Mouse (Mus musculus): ENCODE measurements around the gene Dph1.

Dph1 gene

DNA sequence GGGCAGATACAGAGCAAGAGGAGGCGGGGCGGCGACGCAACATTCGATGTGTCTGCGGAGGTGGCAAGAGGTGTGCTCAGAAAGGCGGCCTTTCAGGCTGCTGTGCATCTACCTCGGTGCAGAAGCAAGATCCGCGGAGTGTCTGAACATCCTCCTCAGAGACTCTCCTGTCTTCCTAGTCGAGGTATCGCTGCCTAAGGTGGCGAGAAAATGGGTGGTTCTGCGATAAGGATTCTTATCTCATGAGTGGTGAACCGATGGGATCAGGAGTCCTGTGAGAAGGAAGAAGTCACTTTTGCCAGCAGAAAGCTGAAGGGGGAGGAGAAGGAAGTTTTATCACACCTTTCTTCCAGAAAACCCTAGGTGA, 17.3 kb downstream of the Dph1 start:
- DNase-seq (ENCODE audit: extremely low spot score), result no peak

DNA sequence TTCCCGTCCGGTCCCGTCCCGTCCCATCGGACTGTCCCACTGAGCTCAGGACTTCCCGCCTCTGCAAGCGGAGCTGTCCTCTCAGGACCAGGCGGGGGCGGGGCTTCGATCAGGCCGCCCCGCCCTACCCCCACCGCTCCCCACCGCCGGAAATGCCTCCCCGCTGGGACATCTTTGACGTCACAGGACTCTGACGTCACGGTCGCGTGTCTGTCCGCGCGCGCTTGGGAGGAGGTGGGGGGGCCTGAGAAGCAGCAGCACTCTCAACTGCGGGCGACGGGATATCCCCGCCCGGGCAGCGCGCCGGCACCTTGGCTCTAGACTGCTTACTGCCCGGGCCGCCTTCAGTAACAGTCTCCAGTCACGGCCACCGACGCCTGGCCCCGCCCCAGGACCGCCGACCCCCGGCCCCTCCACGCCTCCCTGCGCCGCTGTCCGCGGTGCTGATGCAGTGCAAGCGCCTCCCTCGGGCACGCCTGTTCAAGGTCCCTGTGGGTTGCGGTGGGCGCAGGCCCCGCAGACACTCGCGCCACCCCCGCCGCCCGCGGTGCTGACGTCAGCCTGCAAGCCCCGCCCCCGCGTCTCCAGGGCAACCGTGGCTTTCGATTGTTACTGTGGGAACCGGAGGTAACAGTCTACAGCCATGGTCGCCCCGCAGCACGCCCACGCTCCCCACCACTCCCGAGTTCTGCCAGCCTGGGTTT, 17.8 kb downstream of the Dph1 start:
- DNase-seq (ENCODE audit: extremely low spot score), result peak; percentile 93

DNA sequence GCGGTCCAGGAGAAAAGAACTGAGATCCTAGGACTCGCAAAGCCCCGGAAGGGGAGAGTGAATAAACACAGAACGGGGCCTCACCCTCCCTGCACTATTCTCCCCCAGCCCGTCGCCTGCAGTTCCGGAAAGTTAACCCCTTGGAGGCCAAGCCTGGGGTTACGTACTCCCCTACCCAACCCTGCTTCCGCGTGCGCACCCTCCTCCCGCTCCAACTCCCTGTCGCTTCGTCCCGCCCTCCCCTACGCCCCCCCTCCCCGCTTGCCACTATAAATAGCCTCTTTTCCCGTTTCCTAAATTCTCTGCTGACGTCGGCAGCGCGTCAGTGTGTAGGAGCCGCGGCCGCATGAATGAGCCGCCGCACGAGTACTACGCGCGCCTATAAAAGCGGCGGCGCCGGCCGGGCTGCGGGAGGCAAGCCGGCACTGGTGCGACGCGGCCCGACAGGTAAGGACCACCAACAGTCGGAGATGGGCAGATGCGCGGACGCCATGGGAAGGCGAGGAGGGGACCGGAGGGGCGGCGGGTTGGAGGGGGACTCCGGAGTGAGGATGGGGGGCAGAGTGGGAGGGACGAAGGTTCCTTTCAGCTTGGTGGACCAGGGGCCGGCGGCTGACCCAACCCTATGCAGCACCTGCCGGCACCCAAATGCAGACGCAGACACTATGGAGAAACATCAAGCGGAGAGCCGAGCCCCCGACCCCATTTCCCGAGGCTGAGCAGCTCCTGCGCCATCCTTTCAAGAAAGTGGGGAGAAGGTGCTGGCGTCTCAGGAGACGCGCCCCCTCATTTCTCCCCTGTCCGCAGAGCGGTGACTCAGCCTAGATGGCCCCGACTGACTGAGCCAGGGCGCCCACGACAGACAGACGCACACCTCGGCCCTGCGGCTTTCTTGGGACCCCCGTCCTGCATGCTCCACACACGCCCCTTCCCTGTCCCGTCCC, 18.6 kb downstream of the Dph1 start:
- DNase-seq (ENCODE audit: extremely low spot score), result no peak

DNA sequence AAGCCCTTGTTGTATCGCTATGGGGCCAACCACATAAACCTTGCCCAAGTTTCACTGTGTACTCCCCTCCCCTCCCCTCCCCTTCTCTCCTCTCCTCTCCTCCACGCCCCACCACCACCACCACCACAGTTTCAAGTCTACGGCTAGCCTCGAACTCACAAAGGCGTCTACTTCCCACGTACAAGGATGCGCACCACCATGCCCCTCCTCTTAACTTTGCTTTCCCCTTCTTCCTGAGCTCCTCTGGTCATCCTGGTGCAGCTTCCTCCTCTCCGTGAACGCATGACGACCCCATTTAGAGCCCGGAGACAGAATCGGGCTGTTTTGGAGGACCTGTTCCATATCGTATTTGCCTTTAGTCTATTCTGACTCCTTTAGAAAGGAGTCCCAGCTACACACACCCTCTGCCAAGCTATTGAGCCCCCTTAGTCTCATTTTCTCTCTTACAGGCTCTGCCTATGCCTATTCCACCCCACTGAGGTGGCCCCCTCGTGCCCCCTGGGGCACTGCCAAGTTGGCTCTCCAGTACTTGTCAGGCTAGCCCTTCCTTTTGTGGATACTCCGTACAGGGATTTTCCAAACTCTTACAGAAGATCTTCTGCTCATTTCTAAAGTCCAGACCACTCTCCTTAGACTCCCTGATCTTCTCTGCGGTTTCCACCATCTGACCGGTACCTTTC, 19.7 kb downstream of the Dph1 start:
- no peak for DNase-seq (ENCODE audit: extremely low spot score)

DNA sequence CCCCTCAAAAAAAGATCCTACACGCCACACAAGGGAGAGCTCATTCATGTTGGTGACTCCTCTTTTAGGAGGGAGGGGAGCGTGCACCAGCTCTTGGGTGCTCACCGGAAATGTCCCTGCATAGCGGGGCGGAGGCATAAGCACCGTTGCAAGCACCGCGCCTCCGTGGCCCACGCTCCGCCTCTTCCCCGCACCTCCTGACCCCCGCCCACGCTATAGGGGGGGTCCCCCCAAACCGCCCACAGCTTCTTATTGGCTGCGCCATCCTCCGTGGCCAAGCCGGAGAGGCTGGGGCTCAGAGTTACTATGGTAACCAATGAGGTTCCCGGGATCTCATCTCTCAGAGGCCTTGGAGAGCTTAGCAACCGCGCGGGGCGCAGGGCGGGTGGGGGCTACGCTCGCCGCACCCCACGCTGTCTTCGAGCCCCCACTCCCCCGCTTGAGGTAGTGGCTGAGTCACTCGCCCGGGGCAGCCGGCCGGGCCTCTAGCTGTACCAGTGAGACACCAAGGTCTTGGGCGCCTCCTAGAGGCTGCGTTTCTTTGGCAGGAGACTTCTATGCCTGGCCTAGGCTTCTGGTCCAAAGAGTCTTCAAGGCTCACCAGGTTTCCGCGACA, 20.8 kb downstream of the Dph1 start:
- DNase-seq (ENCODE audit: extremely low spot score), result peak; percentile 85

DNA sequence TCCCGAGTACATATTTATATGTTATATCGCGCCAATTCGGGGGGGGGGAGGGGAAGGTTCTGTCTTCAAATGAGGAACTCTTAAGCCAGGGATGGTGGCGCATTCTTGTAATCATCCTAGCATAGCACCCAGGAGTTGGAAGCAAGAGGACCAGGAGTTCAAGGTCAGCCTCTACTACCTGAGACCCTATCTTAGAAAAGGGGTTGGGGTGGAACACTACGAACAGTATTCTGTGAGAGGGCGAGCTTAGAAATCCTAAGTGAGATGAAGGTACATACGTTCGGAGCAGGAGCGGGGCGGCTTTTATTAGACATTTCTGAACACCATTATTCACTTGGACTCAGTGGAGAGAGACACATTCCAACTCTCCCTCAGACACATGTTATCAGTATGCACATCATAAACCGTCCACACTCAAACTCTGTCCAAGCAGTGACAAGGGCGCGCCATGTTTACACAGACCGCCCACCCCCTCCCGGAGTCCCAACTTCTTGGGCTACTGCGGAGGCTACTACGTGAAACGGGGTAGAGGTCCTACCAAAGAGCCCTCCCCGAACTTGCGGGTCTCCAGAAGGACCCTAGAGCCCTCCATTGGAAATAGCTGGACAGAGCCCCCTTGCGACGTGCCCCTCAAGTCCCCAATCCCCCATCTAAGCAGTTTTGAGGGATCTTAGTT, 21.5 kb downstream of the Dph1 start, which contains the start of gene Hic1:
Gene Hic1, minus strand, starts transcription at position 115 of the 676 bp plus-strand sequence.
- no peak for DNase-seq (ENCODE audit: extremely low spot score)

DNA sequence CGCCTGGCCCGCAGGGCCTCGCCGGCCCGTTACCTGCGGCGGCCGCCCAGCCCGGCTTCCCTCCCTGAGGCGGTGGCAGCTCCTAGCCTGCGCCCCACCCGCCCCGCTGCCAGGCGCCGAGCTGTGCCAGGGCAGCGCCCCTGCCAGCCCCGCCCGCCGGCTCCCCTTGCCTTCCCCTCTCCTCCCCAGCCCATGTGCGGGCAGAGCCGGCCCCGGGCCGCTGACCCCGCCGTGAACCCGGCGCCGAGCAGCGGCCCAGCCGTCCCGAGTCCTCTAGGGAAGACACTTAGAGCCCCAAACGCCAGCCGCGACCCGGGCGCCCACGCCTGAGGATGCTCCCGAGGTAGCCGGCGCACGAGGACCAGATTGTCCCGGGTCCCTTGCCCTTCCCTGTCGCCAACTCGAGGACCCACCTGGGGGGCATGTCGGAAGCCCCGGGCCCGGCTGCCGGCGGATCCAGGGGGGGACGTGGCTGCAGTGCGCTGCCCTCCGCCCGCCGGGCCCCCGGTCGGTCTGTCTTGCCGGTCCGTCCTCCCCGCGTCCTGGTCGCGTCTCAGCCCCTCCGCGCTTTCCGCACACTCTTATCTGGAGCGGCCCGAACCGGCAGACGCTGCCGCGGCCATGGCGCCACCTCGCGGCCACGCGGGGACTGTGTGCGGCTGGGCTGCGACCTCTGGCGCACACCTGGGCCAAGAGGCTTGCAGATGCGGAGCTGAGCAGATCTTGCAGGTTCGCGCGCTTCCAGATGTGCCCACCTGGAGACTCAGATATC, 22.3 kb downstream of the Dph1 start:
- DNase-seq (ENCODE audit: extremely low spot score), result peak; percentile 85

DNA sequence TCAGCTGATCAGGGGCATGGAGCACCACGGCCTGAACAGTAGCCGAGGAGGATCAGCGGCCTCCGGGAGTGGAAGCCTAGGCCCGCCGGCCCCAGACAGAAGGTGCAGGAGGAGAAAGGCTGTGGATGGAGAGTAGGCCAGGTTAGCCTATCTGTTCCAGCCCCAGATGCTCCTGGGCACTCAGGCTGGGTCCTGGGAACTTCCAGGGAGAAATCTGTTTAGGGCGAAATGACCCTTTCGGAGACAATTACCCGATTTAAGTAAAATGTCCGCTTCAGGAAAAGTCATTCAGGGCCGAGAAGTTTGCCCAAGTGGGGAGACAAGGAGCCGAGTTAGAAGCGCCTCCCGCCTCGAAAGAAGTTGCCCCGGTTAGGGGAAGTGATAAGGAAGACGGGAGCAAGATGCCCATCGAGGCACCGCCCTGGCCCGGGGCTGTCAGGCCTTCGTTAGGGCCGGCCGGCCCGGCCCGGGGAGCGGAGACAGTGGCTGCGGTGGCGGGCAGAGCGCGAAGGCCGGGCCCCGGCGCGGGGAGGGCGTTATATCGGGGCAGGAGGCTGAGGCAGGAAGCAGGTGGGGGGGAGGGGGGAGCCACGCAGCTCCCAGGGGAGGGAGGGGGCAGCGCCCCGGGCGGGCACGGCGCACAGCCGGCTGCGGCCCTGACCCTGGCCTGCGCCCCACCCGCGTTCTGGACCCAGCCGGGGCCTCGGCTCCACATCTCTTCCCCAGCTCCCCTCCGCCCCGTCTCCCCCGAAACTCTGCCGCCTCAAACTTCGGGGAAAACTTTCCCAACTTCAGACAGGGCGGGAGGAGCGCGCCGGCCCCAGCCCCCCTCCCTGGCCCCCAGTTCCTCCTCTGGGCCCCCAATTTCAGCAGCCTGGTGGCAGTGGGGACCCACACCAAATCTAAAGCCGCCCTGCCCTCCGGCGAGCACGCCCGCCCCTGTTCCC, 23.1 kb downstream of the Dph1 start:
- no peak for DNase-seq (ENCODE audit: extremely low spot score)

DNA sequence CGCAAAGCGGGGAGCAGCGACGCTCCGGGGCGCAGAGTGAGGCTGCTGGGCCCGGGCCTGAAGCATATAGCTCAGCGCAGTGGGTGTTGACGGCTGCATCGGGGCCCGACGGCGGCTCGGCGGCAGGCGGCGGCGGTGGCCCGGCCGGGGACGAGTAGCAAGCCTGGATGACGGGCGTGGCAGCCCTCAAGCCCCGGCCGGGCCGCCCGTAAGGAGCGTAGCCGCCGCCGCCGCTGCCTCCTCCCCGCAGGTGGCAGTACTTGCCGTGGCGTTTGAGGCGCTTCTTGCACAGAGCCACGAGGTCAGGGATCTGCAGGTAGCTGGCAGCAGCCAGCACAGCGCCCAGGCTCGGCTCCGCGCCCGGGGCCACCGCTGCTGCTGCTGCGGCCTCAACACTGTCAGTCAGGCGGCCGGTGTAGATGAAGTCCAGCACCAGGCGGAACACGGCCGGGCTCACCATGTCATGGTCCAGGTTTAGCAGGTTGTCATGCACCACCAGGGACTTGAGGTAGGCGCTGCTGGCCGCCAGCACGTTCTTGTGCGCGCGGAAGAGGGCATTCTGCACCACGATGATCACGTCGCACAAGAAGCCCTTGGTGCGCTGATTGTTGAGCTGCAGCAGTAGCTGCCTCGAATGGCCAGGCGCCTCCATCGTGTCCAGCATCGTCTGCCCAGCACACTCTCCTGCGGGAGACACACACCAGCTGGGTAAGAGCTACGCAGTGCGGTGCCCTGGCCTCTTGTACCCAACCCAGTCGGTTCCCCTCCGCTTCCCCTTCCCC, 24.0 kb downstream of the Dph1 start:
- DNase-seq (ENCODE audit: extremely low spot score), result peak; percentile 54

DNA sequence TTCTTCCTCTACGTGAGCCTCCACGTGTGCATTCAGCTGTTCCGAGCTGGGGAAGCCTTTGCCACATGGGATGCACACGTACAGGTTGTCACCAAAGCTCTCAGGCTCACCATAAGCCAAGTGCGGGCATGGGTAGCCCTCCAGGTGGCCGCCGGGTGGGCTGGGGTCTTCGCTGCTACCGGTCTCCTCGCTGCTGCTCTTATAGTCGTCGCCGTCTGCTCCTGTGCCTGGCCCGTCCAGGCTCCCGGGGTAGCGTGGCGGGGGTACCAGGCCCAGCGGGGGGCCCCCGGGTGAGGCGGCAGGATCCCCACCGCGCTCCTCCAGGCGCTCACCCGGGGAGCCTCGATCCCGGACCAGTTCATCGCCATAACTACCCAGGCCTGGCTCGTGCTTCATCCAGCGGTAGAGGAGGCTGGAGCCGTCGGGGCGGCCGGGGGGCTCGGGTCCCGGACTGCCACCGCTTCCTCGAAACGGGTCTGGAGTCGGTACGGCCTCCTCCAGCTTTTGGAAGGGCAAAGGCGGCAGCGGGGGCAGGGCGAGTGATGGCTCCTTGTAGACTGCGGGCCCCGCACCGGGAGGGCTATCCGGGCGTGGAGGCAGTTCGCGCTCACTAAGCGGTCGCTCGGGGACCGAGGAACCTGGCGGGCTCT, 24.7 kb downstream of the Dph1 start:
- no peak for DNase-seq (ENCODE audit: extremely low spot score)

DNA sequence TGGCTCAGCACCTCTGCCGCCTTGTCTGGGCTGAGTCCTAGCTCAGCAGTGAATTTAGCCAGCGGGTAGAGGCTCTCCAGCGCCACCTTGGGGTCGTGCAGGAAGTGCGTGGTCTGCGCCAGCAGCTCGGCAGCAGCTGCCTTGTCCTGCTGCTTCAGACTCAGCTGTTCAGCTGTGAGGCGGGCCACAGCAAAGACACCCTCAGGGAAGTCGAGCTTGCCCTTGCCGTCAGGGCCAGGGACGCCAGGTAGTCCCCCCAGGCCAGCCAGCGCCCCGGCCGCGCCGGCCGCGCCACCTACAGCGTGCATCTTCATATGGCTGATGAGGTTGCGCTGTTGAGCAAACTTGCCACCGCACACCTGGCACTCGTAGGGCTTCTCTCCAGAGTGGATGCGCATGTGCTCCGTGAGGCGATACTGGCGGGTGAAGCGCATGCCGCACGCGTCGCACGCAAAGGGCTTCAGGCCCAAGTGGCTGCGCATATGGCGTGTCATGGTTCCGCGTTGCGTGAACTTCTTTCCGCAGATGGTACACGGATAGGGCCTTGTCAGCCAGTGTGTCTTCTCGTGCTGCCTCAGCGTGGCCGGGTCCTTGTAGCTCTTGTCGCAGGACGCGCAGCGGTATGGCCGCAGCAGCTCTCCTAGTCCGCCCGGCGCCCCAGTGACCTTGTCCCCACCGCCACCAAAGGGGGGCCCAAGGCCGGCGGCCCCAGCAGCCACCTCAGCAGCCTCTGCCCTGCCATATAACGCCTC, 25.4 kb downstream of the Dph1 start:
- peak; percentile 61 for DNase-seq (ENCODE audit: extremely low spot score)

DNA sequence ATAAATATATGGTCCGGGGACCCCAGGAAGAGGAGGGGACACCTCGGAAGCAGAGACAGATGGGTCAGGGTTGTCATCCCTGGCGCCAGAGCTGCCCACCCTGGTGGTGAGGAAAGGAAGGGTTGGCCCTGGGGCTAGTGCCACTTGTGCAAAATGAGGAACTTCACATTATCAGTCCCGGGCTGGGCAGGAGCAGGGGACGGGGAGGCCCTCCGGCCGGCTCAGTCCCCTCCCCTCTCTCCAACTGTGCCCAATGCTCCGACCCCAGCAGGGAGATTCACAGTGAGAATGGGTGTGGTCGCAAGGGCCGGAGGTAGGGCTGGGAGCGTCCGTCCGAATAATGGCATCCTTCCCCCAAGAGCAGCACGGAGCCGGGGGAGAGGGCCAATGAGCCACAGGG, 26.3 kb downstream of the Dph1 start:
- DNase-seq (ENCODE audit: extremely low spot score), result no peak

DNA sequence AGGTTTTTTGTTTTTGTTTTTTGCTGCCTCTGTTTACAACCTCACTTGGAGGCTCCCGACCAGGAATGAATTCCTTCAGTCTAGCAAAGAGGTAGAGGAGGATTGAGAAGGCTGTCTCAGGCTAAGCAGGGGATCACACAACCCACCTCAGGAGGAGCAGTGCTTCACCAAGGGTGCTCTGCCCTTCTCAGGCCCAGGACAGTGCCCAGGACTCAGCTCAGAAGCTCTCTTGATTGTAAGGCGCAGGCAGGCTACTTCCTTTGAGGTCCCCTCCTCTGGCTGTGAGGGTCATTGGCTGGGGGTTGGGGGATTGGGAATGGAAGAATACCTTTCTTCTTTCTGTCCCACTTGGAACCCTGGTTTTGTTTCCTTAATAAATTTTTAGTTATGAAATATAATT, 27.0 kb downstream of the Dph1 start:
- DNase-seq (ENCODE audit: extremely low spot score), result no peak

DNA sequence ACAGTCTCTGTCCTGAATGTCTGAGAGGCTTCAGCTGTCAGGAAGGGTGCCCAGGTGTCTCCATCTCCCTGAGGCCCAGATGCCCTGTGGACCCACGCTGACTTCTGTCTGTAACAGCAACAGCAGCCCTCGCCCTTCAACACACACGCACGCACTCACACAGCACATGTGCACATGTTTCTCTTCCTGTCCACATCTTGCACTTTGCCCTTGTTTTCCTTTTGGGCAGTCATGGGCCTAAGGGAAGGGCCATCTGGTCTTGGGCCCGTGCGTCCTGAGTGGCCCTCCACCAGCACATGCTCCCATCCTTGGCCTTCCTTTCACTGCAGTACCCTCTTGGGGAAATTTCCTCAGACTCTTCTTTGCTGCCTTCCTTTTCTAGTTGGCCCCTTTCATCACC, 27.7 kb downstream of the Dph1 start:
- DNase-seq (ENCODE audit: extremely low spot score), result no peak

DNA sequence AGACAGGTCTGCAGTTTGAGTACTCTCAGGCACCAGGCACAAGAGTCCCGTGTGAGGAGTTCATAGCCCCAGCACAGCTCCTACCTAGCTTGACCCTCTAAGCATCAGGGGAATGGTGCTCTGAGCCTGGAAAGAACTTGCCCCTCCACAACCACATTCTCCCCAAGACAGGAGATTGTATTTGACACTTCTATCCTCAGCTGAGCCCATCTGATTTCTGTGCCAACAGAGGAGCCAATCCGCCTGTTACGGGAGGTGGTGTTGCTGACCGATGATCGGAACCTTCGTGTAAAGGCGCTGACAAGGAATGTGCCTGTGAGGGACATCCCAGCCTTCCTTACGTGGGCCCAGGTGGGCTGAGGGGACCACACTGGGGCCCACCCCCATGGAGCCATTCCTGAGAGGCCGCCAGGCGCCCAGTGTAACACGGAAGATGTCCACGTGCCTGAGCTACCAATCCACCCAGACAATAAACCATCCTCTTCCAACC, 28.4 kb downstream of the Dph1 start:
- DNase-seq (ENCODE audit: extremely low spot score), result no peak

DNA sequence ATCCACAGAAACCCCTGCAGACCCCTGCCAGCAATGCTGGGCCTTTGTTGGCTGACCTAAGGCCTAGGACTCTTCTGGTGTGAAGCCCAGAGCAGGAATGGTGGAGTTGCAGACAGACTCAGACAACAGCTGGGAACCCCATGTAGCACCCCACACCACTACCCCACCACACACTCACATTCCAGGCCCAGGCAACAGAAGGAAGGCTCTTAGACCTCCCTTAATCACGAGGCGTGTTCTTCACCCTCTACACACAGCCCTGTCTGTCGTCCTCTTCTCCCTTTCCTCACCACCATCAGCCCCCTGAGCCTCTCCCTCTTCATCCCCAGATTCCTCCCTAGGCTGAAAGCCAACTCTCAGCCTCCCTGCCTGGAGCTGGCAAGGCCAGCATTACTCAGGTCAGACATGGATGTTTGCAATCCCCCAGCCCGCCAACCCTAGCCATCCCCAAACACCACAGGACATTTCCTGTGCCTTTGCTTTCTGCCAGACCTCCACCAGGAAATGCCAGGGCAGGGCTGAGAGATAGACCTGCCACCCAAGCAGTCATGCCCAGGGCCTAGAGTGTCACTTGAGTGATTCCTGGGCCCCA, 29.5 kb downstream of the Dph1 start:
- no peak for DNase-seq (ENCODE audit: extremely low spot score)

DNA sequence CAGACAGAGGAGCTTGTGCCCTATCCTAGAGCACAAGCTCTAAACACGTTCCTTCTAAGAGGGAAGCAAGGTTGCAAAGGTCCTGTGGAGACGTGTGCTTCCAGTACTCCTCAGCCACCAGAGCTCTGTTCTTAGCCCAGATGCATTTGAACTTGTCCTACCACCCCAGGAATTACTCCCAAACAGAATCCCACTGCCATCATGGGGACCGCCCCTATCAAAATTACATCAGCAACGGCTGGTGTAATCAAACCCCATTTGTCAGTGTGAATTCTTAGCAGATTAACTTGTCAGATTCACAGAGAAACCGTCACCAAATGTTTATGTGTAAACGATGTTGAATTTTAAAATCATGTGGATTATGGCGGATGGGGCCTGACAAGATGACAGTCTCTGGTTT, 30.1 kb downstream of the Dph1 start:
- no peak for DNase-seq (ENCODE audit: extremely low spot score)

Measured in embryo, embryonic 9.5 days (tissue).